Mouse (Mus musculus): ENCODE measurements around the gene Gm20388. TPM values are rescaled to one million over a fixed set of nuclear protein-coding genes. Genes with fewer than 3 reads are reported as not detected.

The Gm20388 gene
- total RNA-seq, 2 experiments from 2014 or later, result not detected

DNA sequence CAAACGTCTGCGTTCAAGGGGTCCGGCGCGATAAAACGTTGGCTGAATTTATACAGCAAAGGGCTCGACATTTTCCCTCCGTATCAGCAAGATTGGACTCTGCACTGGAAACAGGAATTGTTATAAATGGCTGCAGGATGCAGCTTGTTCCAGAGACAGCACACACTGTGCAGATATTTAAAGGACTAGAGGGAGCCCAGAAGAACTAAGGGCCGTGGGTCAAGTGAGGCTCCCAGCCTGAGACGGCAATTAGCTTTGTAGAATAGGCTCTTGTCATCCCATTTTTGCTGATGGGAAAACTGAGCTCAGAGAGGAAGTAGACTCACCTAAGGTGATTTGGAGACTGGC, 1462.0 kb downstream of the Gm20388 start:
- no peak for DNase-seq (ENCODE audit: low spot score in 2 of 2)

DNA sequence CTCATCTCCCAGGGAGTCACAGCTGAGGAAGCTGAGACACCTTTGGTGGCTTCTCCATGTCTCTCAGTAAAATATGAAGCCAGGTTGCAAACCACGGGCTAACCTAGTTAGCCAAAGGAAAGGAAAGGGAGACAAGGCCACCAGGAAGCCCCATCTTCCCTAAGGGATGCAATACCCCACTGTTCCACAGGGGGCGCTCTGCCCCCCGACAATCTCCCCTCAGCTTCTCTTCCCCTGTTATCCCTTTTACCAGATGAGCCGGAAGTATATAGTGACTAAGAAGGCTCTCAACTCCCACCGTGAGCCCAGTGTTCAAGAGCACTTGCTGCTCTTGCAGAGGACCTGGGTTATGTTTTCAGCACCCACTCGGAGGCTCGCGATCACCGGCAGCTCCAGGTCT, 1463.6 kb downstream of the Gm20388 start:
- no peak for DNase-seq (ENCODE audit: low spot score in 2 of 2)

DNA sequence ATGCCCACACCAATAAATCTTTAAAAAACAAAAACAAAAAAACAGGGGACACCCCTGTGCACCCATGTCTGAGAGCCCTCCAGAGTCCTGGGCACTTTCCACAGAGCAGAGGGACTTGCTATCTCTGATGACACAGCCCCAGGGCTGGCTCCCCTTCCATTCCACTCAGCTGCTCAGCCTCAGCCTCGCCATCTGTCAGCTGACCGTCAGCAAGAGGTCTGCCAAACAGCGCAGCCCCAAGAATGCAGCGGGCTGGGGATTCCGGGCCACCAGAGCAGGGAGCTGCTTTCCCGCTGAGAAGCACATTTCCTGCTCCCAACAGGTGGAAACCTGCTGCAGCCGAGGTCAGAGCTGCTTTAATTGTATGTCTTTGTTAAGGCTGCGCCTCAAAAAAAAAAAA, 1464.1 kb downstream of the Gm20388 start:
- DNase-seq (ENCODE audit: low spot score in 2 of 2), result no peak

DNA sequence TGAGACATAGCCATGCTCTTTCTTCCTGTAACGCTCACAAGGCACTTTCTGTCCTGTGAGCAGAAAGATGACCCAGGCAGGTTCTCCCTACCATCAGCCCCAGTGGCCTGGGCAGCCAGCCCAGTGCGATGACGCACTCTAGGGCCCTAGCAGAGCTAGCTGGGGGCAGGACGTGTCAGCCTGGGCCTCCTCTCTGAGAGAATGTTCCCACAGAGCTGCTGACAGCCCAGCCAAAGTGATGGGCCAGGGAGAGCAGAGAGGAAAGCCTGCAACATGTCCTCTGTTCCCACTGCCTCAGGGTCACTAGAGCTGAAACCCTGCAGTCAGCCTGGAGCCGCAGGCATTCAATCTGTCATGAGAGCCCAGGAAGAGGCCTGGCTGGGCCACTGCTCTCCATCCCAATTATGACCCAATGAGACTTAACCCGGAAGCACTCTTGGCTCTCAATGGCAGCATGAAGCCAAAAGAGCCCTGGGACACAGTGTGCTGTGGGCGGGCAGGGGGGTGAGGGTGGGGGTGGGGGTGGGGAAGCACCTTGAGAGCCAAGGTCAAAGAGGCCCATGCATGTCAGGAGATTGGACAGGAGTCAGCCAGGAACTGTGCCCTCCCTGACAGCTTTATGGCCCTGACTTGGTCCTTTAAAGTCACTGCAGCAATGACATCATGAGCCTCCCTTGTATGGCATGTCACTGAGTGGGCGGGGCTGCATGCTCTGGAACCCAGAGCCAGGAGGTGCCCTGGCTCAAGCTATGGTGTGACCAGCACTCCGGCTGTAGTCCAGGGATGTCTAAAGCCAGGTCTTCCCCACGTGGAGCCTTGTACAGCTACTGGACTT, 1465.7 kb downstream of the Gm20388 start:
- no peak for DNase-seq (ENCODE audit: low spot score in 2 of 2)

DNA sequence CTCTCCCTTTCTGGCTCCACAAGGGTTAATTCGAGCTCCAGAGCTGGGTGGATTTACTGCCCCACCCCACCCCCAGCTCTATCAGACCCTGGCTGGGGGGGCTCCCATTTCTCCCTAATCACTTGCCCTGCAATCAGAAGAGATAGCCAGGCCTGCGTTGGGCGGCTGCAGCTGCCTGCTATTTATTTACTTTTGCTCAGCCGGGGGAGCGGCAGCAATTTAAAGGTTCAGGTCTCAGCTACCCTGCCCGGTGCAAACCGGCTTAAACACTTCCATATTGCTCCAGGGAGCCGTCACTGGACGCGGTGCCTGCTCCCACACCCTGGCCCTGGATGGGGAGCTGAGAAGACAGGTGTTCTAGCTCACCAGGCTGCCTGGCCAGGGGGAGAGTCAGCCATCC, 1467.0 kb downstream of the Gm20388 start:
- no peak for DNase-seq (ENCODE audit: low spot score in 2 of 2)

DNA sequence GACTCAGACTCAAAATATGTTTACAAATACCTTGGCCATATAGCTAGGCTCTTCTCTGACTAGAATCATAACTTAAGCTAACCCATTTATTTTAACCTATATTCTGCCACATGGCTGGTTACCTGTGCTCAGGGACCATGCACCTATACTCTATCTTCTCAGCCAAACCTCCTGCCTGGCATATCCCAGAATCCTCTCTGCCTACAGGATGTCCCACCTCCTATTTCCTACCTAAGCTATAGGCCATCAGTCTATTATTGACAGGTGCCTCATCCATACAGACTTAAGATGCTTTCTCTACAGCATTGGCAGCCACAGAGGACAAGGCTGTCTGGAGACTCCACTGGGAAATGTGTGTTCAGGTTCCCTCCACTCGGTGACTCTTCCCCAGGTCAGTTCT, 1468.7 kb downstream of the Gm20388 start:
- DNase-seq (ENCODE audit: low spot score in 2 of 2), result no peak

DNA sequence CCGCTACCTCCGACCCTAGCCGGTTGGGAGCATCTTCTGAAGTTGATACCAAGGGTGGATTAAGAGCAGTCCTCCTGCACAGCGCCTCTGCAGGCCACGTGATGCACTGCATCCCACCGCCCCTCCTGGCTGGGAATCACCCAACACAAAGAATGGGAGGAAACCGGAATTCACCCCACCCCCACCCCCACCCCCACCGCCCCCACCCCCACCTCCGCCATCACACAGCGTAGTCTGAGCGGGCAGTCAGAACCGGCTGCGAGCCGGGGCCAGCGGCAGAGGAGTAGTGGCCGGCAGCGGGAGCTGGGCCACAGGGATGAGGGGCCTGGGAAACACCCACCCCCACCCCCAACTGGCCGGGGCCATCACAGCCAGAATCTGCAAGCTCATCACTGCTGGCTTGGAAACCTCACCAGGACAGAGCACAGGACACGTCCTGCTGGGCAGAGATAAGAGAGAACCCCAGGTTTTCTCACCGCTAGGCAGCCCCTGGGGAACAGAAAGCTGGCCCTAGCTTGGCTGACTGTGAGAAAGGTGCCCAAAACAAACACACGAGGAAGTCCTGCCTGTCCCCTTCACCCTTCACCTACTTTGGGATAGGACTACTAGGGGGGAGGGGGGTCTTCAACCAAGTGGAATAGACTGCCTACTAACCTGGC, 1472.1 kb downstream of the Gm20388 start:
- peak; percentile 49 to 65 for DNase-seq (ENCODE audit: low spot score in 2 of 2)

DNA sequence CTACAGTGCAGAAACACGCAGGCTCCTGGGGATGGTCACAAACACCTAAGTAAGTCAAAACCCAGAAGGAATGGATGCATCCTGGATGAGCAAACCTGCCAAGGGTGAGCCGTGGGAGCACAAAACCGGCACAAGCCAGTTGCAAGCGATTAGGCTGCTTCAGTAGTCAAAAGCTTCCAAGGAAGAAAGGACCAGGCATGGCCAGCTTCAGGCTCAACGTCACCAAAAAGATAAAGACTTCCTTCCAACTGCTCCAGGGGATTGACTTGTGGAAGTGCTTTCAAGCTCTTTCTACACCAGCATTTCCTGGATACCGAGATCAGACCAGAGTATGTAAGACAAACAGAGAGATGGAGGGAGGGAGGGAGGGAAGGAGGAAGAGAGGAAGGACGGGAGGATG, 1474.9 kb downstream of the Gm20388 start:
- no peak for DNase-seq (ENCODE audit: low spot score in 2 of 2)

DNA sequence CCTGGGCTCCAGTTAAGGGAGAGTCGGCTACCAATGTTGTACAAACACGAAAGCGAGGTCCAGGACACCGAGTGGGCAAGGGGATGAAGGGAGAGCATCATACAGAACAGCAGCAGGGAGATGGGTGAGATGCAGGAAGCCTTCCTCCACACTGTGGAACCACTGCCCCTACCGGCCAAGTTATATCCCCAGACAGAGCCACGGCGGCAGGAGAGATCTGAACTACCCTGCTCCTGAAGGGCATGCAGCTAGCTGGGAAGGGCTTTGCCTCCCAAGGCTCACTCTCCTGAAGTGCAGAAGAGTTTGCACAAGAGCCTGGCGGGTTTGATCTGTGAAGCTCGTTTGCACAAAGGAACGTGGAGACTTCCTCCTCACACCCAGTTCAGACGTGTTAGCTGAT, 1480.0 kb downstream of the Gm20388 start:
- DNase-seq (ENCODE audit: low spot score in 2 of 2), result no peak

DNA sequence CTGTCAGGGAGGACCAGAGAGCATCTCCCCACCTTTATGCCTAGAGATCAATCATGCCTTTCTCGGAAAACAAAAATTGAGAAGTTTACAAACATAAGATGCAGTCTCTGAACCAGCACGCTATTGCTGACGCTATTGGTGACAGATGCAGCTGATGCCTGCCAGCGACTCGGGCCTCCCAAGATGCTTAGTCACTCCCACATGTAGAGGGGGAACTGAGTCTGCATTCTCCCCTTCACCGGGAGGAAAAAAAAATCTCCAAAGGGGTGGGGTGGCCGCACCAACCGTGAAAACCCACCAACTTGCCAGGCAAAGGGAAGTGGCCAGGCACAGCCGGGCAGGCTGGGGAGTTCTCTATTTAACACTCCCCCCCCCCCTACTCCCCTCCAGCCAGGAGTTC, 1480.6 kb downstream of the Gm20388 start:
- no peak for DNase-seq (ENCODE audit: low spot score in 2 of 2)

DNA sequence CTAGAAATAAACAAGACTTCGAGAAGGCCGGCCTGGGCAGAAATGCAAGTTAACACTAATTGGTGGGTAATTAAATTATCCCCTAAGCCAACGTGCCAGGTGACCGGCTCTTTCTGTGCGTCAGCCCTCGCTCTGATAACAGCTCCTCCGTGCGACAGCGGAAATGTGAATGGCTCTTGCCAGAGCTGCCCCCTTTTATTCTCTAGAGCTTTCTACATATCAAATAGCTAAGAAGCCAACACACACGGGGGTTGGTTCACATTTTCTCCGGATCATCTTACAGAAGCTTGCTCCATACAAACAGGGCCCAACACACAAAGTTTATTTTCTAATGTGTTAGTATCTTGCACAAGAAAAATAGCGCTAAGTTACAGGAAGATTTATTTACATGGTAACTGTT, 1481.1 kb downstream of the Gm20388 start:
- DNase-seq (ENCODE audit: low spot score in 2 of 2), result no peak

DNA sequence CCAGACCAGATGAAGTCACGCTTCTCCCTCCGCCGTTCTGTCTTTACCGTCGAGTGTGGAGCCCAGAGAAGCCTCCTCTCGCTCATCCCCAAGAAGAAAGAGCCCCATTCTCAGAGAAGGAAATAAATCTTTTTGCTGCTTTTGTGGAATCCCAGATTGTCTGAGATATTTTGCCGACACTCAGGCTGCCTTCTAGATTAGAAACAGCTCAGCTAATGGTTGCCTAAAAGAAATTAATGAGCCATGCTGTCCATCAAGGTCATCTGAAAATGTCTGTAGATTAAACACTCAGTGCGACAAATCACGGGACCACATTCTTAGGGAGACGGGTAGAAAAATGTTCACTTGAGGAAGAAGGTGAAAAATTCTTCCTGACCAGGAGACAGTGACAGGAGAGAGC, 1481.8 kb downstream of the Gm20388 start:
- no peak for DNase-seq (ENCODE audit: low spot score in 2 of 2)

DNA sequence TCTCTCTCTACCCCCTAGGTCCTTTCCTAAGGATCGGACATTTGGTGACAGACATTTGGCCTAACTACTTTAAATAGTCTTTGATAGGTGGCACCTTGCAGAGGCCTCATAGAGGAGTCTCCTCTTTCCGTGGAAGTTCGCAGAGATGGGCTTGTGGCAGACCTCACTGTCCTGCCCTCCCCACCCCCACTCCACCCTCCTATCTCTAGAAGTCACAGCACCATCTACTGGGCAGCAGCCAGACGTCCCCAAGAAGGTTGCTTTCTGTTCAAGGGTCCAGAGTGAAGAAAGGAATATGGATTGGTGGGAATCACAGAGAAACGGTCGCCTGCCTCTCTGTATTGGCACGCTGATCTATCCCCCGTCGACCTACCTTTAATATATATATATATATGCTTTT, 1482.5 kb downstream of the Gm20388 start:
- DNase-seq (ENCODE audit: low spot score in 2 of 2), result peak in 1 of 2 experiments; percentile 42

DNA sequence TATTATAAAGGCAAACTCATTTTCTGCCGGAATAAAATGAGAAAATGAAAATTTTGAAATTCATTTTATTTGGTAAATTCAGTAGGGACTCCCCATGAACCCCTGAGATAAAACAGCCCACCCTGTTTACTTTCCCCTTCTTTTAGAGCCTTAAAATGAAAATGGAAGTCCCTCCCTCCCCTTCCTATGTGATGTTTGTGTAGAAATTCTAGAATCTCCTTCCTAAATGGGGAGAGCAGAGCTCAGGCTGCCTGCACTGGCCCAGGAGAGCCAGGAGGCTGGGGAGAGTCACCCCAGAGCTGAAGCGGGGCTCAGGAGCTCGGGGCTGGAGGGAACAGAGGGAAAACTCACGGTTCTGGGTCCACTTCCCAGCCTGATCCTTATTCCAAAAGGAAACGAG, 1484.0 kb downstream of the Gm20388 start:
- no peak for DNase-seq (ENCODE audit: low spot score in 2 of 2)

DNA sequence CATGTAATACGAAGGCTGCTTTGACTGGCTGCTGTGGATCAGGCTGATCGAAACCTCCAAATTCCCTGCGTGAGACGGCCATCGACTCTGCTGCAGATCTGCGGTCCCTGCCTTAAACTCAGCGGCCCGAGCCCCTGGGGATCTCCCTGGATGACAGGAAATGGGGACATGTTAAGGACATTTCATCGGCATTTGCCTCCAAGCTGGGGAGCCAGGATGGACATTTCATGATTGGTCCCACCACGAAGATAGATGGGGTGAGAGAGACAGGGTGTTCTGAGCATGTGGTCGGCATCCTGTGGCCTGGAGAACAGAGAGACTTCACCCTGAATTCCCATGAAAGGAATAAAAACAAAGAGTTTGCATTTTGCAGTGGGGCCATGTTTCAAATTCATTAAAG, 1484.7 kb downstream of the Gm20388 start:
- no peak for DNase-seq (ENCODE audit: low spot score in 2 of 2)

DNA sequence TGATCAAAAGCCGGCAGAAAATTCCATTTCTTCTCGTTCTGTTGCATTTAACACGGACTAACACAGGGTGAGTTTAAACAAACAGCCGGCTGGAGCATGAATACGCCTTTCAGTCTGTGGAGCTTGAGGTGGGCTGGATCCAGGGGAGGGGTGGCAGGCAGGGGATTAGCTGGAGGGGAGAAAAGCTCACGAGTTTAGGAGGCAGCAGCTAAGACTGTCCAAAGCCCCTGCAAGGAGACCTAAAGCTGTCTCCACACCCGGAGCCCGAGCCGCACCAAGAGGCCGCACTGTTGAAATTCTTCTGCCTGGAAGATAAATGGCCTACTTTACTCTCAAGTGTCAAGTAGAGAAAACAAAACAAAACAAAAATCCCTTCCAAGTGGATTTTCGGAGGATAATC, 1485.5 kb downstream of the Gm20388 start:
- no peak for DNase-seq (ENCODE audit: low spot score in 2 of 2)

DNA sequence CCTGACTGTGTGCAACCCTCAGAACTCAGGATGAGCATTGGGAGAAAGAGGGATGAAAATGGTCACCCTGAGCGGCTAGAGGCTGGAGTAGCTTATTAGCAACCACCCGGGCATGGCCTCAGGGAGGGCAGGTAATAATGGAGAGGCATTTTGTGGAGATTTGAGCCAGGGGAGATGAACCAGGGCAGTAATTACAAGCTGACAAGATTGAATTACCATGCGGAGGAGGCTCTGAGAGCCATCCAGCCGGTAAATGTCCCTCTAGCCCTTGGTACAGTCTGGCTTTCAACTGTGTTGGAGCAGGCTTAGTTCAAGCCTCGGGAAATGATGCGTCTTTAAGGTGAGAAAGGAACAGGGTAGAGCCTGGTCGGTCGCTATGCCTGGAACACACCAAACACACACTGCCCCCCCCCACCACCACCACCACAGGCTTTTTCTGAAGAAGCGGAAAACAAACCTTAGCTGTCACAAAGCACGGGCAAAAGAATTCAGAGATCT, 1486.6 kb downstream of the Gm20388 start:
- no peak for DNase-seq (ENCODE audit: low spot score in 2 of 2)

DNA sequence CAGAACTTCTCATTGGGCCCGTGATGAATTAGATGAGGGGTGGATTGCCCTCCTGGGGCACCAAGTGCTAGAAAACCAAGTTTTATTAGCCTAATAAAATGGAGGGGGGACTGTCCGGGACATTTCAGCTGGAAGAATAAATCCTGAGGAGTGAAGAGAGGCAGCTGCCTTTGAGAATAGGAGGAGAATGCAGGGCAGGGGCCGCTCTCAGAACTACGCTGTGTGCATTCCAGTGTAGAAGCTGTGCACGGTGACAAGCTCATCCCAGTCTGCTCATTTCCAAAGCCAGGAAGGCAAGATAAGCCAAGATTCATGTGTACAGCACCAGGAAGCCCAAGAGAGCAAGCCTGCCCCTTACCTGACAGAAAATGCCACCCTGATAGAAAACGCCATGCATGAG, 1487.4 kb downstream of the Gm20388 start:
- no peak for DNase-seq (ENCODE audit: low spot score in 2 of 2)

DNA sequence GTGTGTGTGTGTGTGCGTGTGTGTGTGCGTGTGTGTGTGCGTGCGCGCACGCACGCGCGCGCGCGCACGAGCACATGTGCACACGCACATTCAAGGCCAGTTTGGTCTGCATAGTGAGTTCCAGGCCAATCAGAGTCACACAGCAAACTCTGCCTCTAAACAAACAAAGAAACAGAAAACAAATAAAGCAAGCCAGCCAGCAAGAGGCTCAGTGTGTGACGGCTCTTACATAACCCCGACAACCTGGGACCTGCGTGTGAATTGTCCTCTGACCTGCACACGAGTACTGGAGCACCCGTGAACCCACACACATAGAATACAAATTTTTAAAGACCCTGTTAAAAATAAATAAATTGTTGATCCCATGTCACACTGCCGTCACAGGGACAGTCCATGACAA, 1488.1 kb downstream of the Gm20388 start:
- no peak for DNase-seq (ENCODE audit: low spot score in 2 of 2)

DNA sequence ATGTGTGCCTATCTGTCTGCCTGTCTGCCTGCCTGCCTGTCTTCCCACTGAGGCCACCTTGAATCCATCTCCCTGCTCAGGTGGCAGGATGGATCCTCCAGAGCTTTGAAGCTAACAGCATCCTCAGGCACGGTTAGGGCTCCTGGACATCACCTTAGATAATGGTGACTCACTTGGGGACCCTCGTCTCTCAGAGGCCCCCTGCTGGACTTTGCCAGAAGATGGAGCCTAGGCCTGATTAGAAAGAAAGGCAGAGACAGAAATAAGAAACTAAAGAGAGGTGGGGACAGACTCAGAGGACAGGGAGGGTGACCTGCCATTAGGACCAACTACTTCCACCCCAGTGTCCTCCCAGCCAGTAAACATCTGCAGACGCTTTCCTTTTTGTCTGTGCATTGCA, 1488.5 kb downstream of the Gm20388 start:
- no peak for DNase-seq (ENCODE audit: low spot score in 2 of 2)

DNA sequence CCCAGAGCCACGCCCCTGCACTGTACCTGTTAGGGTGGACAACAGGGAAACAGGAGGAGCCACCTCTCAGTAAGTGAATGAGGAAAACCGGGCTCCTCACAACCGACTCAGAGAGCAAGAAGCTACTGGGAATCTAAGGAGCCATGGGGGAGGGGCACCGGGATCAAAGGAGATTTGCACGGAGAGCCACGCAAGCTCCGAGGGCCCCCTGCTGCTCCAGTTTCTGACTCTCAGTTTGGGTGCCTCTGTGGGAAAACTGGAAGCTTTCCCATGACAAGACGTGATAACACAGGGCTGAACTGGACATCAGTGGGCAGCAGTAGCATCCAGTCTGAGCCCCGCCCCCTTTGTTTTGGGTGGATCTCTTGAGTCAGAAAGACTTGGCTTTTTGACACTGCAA, 1489.9 kb downstream of the Gm20388 start:
- no peak for DNase-seq (ENCODE audit: low spot score in 2 of 2)

DNA sequence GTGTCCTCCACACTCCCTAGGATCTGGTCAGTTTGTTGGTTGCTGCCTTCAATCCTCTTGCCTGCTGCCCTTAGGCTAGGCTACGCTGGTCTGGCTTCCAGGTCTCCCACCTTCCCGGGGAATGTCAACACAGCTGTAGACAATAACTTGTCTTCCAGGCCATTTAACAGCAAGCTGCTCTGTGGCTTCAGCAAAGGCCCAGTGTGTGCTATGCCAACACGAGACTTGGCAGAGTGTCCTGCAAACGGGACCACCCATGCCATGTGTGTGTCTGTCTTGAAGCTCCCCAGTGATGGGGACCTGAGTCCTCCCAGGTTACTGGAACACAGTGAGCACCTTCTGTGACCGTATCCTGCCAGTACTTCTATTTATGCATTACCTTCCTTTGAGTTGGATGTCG, 1493.2 kb downstream of the Gm20388 start:
- DNase-seq (ENCODE audit: low spot score in 2 of 2), result no peak

DNA sequence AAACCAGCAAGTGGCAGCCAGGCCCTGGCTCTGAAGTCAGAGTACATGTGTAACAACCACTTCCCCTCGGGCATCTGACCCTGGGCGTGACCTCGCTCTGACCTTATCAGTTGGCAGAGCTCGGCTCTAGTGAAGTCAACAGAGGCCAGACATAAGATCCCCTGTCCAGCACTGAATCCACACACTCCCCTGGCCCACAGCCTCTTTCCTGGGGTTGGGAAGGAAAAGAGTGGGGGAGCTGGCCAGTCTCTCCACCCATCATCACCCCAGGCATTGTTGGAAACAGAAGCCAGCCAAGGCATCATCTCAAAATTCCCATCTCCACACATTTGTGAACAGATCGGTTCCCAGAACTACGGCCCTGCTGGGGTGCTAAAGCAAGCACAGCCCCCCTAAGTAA, 1507.4 kb downstream of the Gm20388 start:
- DNase-seq (ENCODE audit: low spot score in 2 of 2), result no peak
